Mouse (Mus musculus): Measurements from ENCODE around the gene Dpf2.
"Not testable (repeated sequence)": the region's sequence is repeated elsewhere in the genome, so short reads cannot be mapped to it uniquely, and the experiment has no call there.

GRCm38 (mm10) chr19:5882079-5882478 lies 30.7 kb downstream of the Dpf2 start:
- not testable (repeated sequence) for TF ChIP-seq POLR2A (IDR thresholded peaks at IDR 0.05; ENCODE audit: borderline replicate concordance, extremely low read depth, insufficient read depth, insufficient read length, poor library complexity, severe bottlenecking); CTCF (IDR thresholded peaks at IDR 0.05; ENCODE audit: borderline replicate concordance, extremely low read depth, insufficient read depth, insufficient read length)
